Mouse (Mus musculus) G1E (cell line): ENCODE measurements around the gene Cdc42bpa.

Experiments
- CTCF ChIP-seq: IDR thresholded peaks from 2 replicates; pipeline ENCODE4 v1.5.1; 2012; ENCODE audit warnings: low read depth, low read length, inconsistent platforms, mixed read lengths
- GATA1 ChIP-seq: IDR thresholded peaks from 2 replicates; pipeline ENCODE4 v1.6.1; 2012; ENCODE audit warnings: borderline replicate concordance, low read length, inconsistent platforms, mixed read lengths
- POLR2AphosphoS5 ChIP-seq: IDR thresholded peaks from 2 replicates; pipeline ENCODE4 v1.6.1; 2012; ENCODE audit warnings: low read depth, low read length, inconsistent platforms; ENCODE audit not compliant: insufficient replicate concordance
- TAL1 ChIP-seq: conservative IDR thresholded peaks from 2 replicates; pipeline ENCODE4 v1.6.1; 2012; ENCODE audit warnings: low read depth, low read length, inconsistent platforms, mixed read lengths

DNA sequence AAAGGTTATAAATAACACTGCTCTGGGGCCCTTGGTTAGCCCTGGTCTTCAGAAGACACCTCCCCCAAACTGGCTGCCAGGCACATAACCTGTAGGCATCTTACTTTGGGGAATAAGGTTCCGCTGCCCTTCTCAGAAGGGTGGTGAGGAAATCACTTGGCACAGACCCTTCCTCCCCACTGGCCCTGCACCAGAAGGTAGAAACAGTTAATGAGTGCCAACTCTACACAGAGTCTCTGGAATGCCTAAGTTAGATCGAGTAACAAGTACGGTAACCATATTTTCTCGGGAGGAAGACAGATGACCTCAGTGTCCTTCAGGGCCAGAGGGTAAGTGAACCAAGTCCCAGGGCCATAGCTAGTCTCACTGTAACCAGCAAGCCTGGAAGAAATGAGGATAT lies 228.7 kb downstream of the Cdc42bpa start:
- TF ChIP-seq CTCF (no peak), GATA1 (no peak), POLR2AphosphoS5 (no peak), TAL1 (no peak)
